ENCODE assay signal across 40 mouse cellular contexts in genomic region chr14:44384233-44384632, GRCm38 (mm10). TPM values are rescaled to one million over a fixed set of nuclear protein-coding genes. Genes with fewer than 3 reads are reported as not detected.
"Had no signal": no experiment of that assay in that cellular context is flagged by ENCODE, and none has a peak within 500 bp of the region (broad histone marks: within the 10 kb centered on the region; RNA-seq: fewer than 3 reads in every experiment).

No protein-coding gene starts in this region.

RNA-seq across cellular contexts. Expression of gene Gm8229, which starts 19.1 kb away (rescaled TPM):
- total RNA-seq: left cerebral cortex, adult 8-10 months; left cerebral cortex, postnatal 10 days; left cerebral cortex, postnatal 14 days; left cerebral cortex, postnatal 25 days; left cerebral cortex, postnatal 36 days; left cerebral cortex, postnatal 4 days; liver, adult 2 months; megakaryocyte progenitor cell, adult 5-6 weeks; megakaryocyte, adult 5-6 weeks; megakaryocyte-erythroid progenitor cell, adult 5-6 weeks; midbrain, postnatal 0 days; monocyte, adult 5-6 weeks had no signal
- polyA plus RNA-seq: limb, embryonic 10.5 days; limb, embryonic 11.5 days; limb, embryonic 12.5 days; limb, embryonic 13.5 days; limb, embryonic 14.5 days; limb, embryonic 15.5 days; liver, adult 2 months; liver, embryonic 11.5 days; liver, embryonic 12.5 days; liver, embryonic 13.5 days; liver, embryonic 14.5 days; liver, embryonic 15.5 days; liver, embryonic 16.5 days; liver, postnatal 0 days; lung, adult 2 months; lung, embryonic 14.5 days; lung, embryonic 15.5 days; lung, embryonic 16.5 days; lung, postnatal 0 days; macrophage; midbrain, embryonic 10.5 days; midbrain, embryonic 11.5 days; midbrain, embryonic 12.5 days; midbrain, embryonic 13.5 days; midbrain, embryonic 14.5 days; midbrain, embryonic 15.5 days; midbrain, embryonic 16.5 days; midbrain, postnatal 0 days; myocyte; neural tube, embryonic 11.5 days had no signal

RNA-seq across cellular contexts. Expression of gene Gm3371, which starts 26.3 kb away (rescaled TPM):
- total RNA-seq: left cerebral cortex, adult 8-10 months; left cerebral cortex, postnatal 10 days; left cerebral cortex, postnatal 14 days; left cerebral cortex, postnatal 25 days; left cerebral cortex, postnatal 36 days; left cerebral cortex, postnatal 4 days; liver, adult 2 months; megakaryocyte progenitor cell, adult 5-6 weeks; megakaryocyte, adult 5-6 weeks; megakaryocyte-erythroid progenitor cell, adult 5-6 weeks; midbrain, postnatal 0 days; monocyte, adult 5-6 weeks had no signal
- polyA plus RNA-seq: limb, embryonic 10.5 days; limb, embryonic 11.5 days; limb, embryonic 12.5 days; limb, embryonic 13.5 days; limb, embryonic 14.5 days; limb, embryonic 15.5 days; liver, adult 2 months; liver, embryonic 11.5 days; liver, embryonic 12.5 days; liver, embryonic 13.5 days; liver, embryonic 14.5 days; liver, embryonic 15.5 days; liver, embryonic 16.5 days; liver, postnatal 0 days; lung, adult 2 months; lung, embryonic 14.5 days; lung, embryonic 15.5 days; lung, embryonic 16.5 days; lung, postnatal 0 days; macrophage; midbrain, embryonic 10.5 days; midbrain, embryonic 11.5 days; midbrain, embryonic 12.5 days; midbrain, embryonic 13.5 days; midbrain, embryonic 14.5 days; midbrain, embryonic 15.5 days; midbrain, embryonic 16.5 days; midbrain, postnatal 0 days; myocyte; neural tube, embryonic 11.5 days had no signal

RNA-seq across cellular contexts. Expression of gene Gm5930, which starts 45.8 kb away (rescaled TPM):
- total RNA-seq: left cerebral cortex, adult 8-10 months; left cerebral cortex, postnatal 10 days; left cerebral cortex, postnatal 14 days; left cerebral cortex, postnatal 25 days; left cerebral cortex, postnatal 36 days; left cerebral cortex, postnatal 4 days; liver, adult 2 months; megakaryocyte progenitor cell, adult 5-6 weeks; megakaryocyte, adult 5-6 weeks; megakaryocyte-erythroid progenitor cell, adult 5-6 weeks; midbrain, postnatal 0 days; monocyte, adult 5-6 weeks had no signal
- polyA plus RNA-seq: limb, embryonic 10.5 days; limb, embryonic 11.5 days; limb, embryonic 12.5 days; limb, embryonic 13.5 days; limb, embryonic 14.5 days; limb, embryonic 15.5 days; liver, adult 2 months; liver, embryonic 11.5 days; liver, embryonic 12.5 days; liver, embryonic 13.5 days; liver, embryonic 14.5 days; liver, embryonic 15.5 days; liver, embryonic 16.5 days; liver, postnatal 0 days; lung, adult 2 months; lung, embryonic 14.5 days; lung, embryonic 15.5 days; lung, embryonic 16.5 days; lung, postnatal 0 days; macrophage; midbrain, embryonic 10.5 days; midbrain, embryonic 11.5 days; midbrain, embryonic 12.5 days; midbrain, embryonic 13.5 days; midbrain, embryonic 14.5 days; midbrain, embryonic 15.5 days; midbrain, embryonic 16.5 days; midbrain, postnatal 0 days; myocyte; neural tube, embryonic 11.5 days had no signal

RNA-seq across cellular contexts. Expression of gene Gm8232, which starts 49.2 kb away (rescaled TPM):
- total RNA-seq: left cerebral cortex, adult 8-10 months; left cerebral cortex, postnatal 10 days; left cerebral cortex, postnatal 14 days; left cerebral cortex, postnatal 25 days; left cerebral cortex, postnatal 36 days; left cerebral cortex, postnatal 4 days; liver, adult 2 months; megakaryocyte progenitor cell, adult 5-6 weeks; megakaryocyte, adult 5-6 weeks; megakaryocyte-erythroid progenitor cell, adult 5-6 weeks; midbrain, postnatal 0 days; monocyte, adult 5-6 weeks had no signal
- polyA plus RNA-seq: limb, embryonic 10.5 days; limb, embryonic 11.5 days; limb, embryonic 12.5 days; limb, embryonic 13.5 days; limb, embryonic 14.5 days; limb, embryonic 15.5 days; liver, adult 2 months; liver, embryonic 11.5 days; liver, embryonic 12.5 days; liver, embryonic 13.5 days; liver, embryonic 14.5 days; liver, embryonic 15.5 days; liver, embryonic 16.5 days; liver, postnatal 0 days; lung, adult 2 months; lung, embryonic 14.5 days; lung, embryonic 15.5 days; lung, embryonic 16.5 days; lung, postnatal 0 days; macrophage; midbrain, embryonic 10.5 days; midbrain, embryonic 11.5 days; midbrain, embryonic 12.5 days; midbrain, embryonic 13.5 days; midbrain, embryonic 14.5 days; midbrain, embryonic 15.5 days; midbrain, embryonic 16.5 days; midbrain, postnatal 0 days; myocyte; neural tube, embryonic 11.5 days had no signal
